Mouse (Mus musculus) kidney, postnatal 10 days (tissue): Measurements from ENCODE around the gene 0610030E20Rik.
A peak's percentile ranks its signal among the peaks of the same experiment; 100 is the strongest.

Source experiments
- DNase-seq: peaks from one replicate; pipeline ENCODE4 v3.0.0; 2021; ENCODE audit warnings: mixed read lengths

0610030E20Rik gene

GRCm38 (mm10) chr6:72396837-72397251 lies 49.7 kb downstream of the 0610030E20Rik start:
- DNase-seq, result no peak

- no peak for DNase-seq
These were observed 52.9 kb downstream of the 0610030E20Rik start for GRCm38 (mm10) chr6:72399967-72400366.

DNA sequence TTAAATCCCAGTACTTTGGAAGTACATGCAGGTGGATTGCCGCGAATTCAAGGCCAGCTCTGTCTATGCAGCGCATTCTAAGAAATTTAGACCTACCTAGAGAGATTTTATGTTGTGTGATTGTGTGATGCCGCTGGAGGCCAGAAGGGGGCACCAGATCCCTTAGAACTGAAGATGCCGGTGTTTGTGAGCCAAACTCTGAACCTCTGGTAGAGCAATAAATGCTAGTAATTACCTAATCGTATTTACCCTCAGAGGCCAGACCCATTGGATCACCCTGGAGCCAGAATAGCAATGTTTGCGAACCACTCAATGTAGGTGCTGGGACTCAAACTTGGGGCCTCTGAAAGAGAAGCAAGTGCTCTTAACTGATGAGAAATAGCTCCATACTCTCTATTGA lies 54.8 kb downstream of the 0610030E20Rik start:
- peak; percentile 88 for DNase-seq
